Mouse (Mus musculus) CH12.LX (cell line): ENCODE results near the gene Klf8. TPM values are rescaled to one million over a fixed set of nuclear protein-coding genes. Genes with fewer than 3 reads are reported as not detected.
A peak's percentile ranks its signal among the peaks of the same experiment; 100 is the strongest.

Experiments used
- DNase-seq: peaks from one replicate; pipeline ENCODE4 v3.0.0-alpha.2; 2013; ENCODE audit errors: extremely low read depth
- H3K27ac ChIP-seq: 2 replicates; pipeline ENCODE4 v1.5.1; 2012; ENCODE audit warnings: low read depth, mild to moderate bottlenecking, control low read depth, moderate library complexity; ENCODE audit not compliant: insufficient read depth
- H3K27me3 ChIP-seq: replicated peaks from 2 replicates; pipeline ENCODE3; 2012; ENCODE audit warnings: inconsistent platforms
- H3K36me3 ChIP-seq, 2 experiments: replicated peaks in 1 of 2; 2 replicates each; pipeline versions ENCODE3 to v1.6.1; 2012; ENCODE audit warnings: inconsistent platforms in 1 of 2, low read length in 1 of 2, mild to moderate bottlenecking in 1 of 2, mixed read lengths in 1 of 2, moderate library complexity in 1 of 2; ENCODE audit not compliant: control insufficient read depth in 1 of 2, insufficient read depth in 1 of 2
- H3K4me1 ChIP-seq, 2 experiments: 2 replicates each; pipeline ENCODE4 v1.6.1; 2012; ENCODE audit warnings: inconsistent platforms in 1 of 2, moderate library complexity in 1 of 2; ENCODE audit not compliant: insufficient read depth in 2 of 2, control insufficient read depth in 1 of 2
- H3K4me2 ChIP-seq: 2 replicates; pipeline ENCODE4 v1.6.1; 2012; ENCODE audit warnings: low read depth, mild to moderate bottlenecking, control low read depth; ENCODE audit not compliant: poor library complexity, insufficient read depth, severe bottlenecking
- H3K4me3 ChIP-seq, 3 experiments: fragments of 150-350 bp in 1 of 3; sonication (generic) in 1 of 3; replicated peaks in 1 of 3; 2 replicates each; pipeline versions ENCODE3 to v1.5.1; 2011 to 2012; ENCODE audit warnings: low read depth in 2 of 3, low read length in 2 of 3, mild to moderate bottlenecking in 2 of 3, moderate library complexity in 2 of 3, control low read depth in 1 of 3, improper control_type of control experiment in 1 of 3, inconsistent platforms in 1 of 3, mixed read lengths in 1 of 3; ENCODE audit not compliant: poor library complexity in 1 of 3
- H3K79me2 ChIP-seq: replicated peaks from 2 replicates; pipeline ENCODE4 v1.6.1; 2012; ENCODE audit warnings: mild to moderate bottlenecking, moderate library complexity; ENCODE audit not compliant: control insufficient read depth, poor library complexity, insufficient read depth, severe bottlenecking; ENCODE audit errors: extremely low read depth
- H3K9ac ChIP-seq: 2 replicates; pipeline ENCODE4 v1.6.1; 2012; ENCODE audit warnings: low read depth, mild to moderate bottlenecking, control low read depth, moderate library complexity; ENCODE audit not compliant: insufficient read depth
- H3K9me3 ChIP-seq: replicated peaks from 2 replicates; pipeline ENCODE3; 2012; ENCODE audit warnings: low read length, inconsistent platforms, mixed read lengths
- CHD1 ChIP-seq: IDR thresholded peaks from 2 replicates; pipeline ENCODE4 v1.6.1; 2012; ENCODE audit warnings: low read depth, low read length, improper control_type of control experiment, inconsistent platforms
- CHD2 ChIP-seq: IDR thresholded peaks from 2 replicates; pipeline ENCODE4 v1.6.1; 2011; ENCODE audit warnings: low read length, improper control_type of control experiment
- CTCF ChIP-seq, 2 experiments: IDR thresholded peaks in 1 of 2; conservative IDR thresholded peaks in 1 of 2; 2 replicates each; pipeline ENCODE4 v1.5.1; 2011 to 2012; ENCODE audit warnings: low read depth in 2 of 2, low read length in 2 of 2, improper control_type of control experiment in 1 of 2, inconsistent platforms in 1 of 2, mild to moderate bottlenecking in 1 of 2, moderate library complexity in 1 of 2
- HCFC1 ChIP-seq: IDR thresholded peaks from 2 replicates; pipeline ENCODE4 v1.6.1; 2012; ENCODE audit warnings: low read depth, mild to moderate bottlenecking, inconsistent platforms, low read length, improper control_type of control experiment
- IRF4 ChIP-seq: IDR thresholded peaks from 2 replicates; pipeline ENCODE4 v1.6.1; 2014; ENCODE audit warnings: low read depth, mild to moderate bottlenecking, inconsistent platforms, low read length, improper control_type of control experiment
- JUN ChIP-seq: IDR thresholded peaks from 2 replicates; pipeline ENCODE4 v1.6.1; 2011; ENCODE audit warnings: low read depth, mild to moderate bottlenecking, low read length, improper control_type of control experiment, moderate library complexity; ENCODE audit not compliant: insufficient read depth
- JUND ChIP-seq: conservative IDR thresholded peaks from 2 replicates; pipeline ENCODE4 v1.6.1; 2011; ENCODE audit warnings: low read depth, low read length, improper control_type of control experiment
- MAFK ChIP-seq: IDR thresholded peaks from 2 replicates; pipeline ENCODE4 v1.6.1; 2011; ENCODE audit warnings: low read length, improper control_type of control experiment; ENCODE audit not compliant: insufficient replicate concordance
- MAX ChIP-seq: IDR thresholded peaks from 2 replicates; pipeline ENCODE4 v1.6.1; 2011; ENCODE audit warnings: low read length, improper control_type of control experiment
- MEF2A ChIP-seq: IDR thresholded peaks from 2 replicates; pipeline ENCODE4 v1.6.1; 2014; ENCODE audit warnings: low read depth, mild to moderate bottlenecking, inconsistent platforms, low read length, improper control_type of control experiment, borderline replicate concordance
- NELFE ChIP-seq: IDR thresholded peaks from 2 replicates; pipeline ENCODE4 v1.6.1; 2011; ENCODE audit warnings: low read depth, low read length, improper control_type of control experiment
- NRF1 ChIP-seq: IDR thresholded peaks from 2 replicates; pipeline ENCODE4 v1.6.1; 2014; ENCODE audit warnings: low read depth, mild to moderate bottlenecking, inconsistent platforms, low read length, improper control_type of control experiment, moderate library complexity
- PAX5 ChIP-seq: IDR thresholded peaks from 2 replicates; pipeline ENCODE4 v1.6.1; 2012; ENCODE audit warnings: low read length, inconsistent platforms, mixed read lengths
- POLR2AphosphoS2 ChIP-seq: IDR thresholded peaks from 2 replicates; pipeline ENCODE4 v1.6.1; 2011; ENCODE audit warnings: low read depth, low read length, improper control_type of control experiment
- RAD21 ChIP-seq: IDR thresholded peaks from 2 replicates; pipeline ENCODE4 v1.6.1; 2011; ENCODE audit warnings: low read depth, mild to moderate bottlenecking, low read length, improper control_type of control experiment, moderate library complexity
- SIN3A ChIP-seq: IDR thresholded peaks from 2 replicates; pipeline ENCODE4 v1.6.1; 2012; ENCODE audit warnings: low read length, improper control_type of control experiment, inconsistent platforms
- UBTF ChIP-seq: IDR thresholded peaks from 2 replicates; pipeline ENCODE4 v1.6.1; 2012; ENCODE audit warnings: low read depth, mild to moderate bottlenecking, inconsistent platforms, low read length, improper control_type of control experiment, moderate library complexity
- USF2 ChIP-seq: conservative IDR thresholded peaks from 2 replicates; pipeline ENCODE4 v1.6.1; 2011; ENCODE audit warnings: low read depth, low read length, improper control_type of control experiment
- ZC3H11A ChIP-seq: IDR thresholded peaks from 2 replicates; pipeline ENCODE4 v1.6.1; 2012; ENCODE audit warnings: low read depth, mild to moderate bottlenecking, inconsistent platforms, low read length, improper control_type of control experiment
- ZKSCAN1 ChIP-seq: IDR thresholded peaks from 2 replicates; pipeline ENCODE4 v1.6.1; 2012; ENCODE audit warnings: low read depth, inconsistent platforms, low read length, improper control_type of control experiment, borderline replicate concordance
- ZMIZ1 ChIP-seq: IDR thresholded peaks from 2 replicates; pipeline ENCODE4 v1.6.1; 2012; ENCODE audit warnings: low read depth, mild to moderate bottlenecking, inconsistent platforms, low read length, improper control_type of control experiment
- dilution Hi-C: fragments of 300-500 bp; cut with MboI; formaldehyde crosslinking; loops from 2 replicates; pipeline ENCODE4 v1.14.3; 2020; ENCODE audit warnings: low sequenced_read_pairs; ENCODE audit not compliant: extremely low pct_unique_long_range_greater_than_20kb, extremely low pct_ligation_motif_present
- in situ Hi-C: fragments of 300-500 bp; cut with MboI; formaldehyde crosslinking; loops from 3 replicates; pipeline ENCODE4 v1.14.3; 2019; ENCODE audit warnings: low sequenced_read_pairs, low pct_ligation_motif_present, low pct_unique_long_range_greater_than_20kb, mixed read lengths
- polyA plus RNA-seq: library from polyadenylated mRNA; unstranded; fragments of >175 nt; gene quantifications from 2 replicates; pipeline ENCODE4 v1.2.1, GENCODE M21; 2012; ENCODE audit warnings: low read depth; ENCODE audit not compliant: insufficient read length
- total RNA-seq, 2 experiments: library from RNA; depleted of rRNA; stranded (reverse); fragments of 300-350 nt in 1 of 2; fragments of >200 nt in 1 of 2; gene quantifications; 2 replicates each; pipeline ENCODE4 v1.2.3; 2012 to 2014

Gene Klf8
- total and polyA plus RNA-seq, 3 experiments = 0.13 to 1.0 (median 0.75) TPM

GRCm38 (mm10) chrX:153231240-153231639 is 6.0 kb upstream of the Klf8 start:
- no peak for TF ChIP-seq PAX5
- no peak for TF ChIP-seq MAX
- no peak for TF ChIP-seq SIN3A
- no peak for TF ChIP-seq ZC3H11A
- TF ChIP-seq HCFC1 = no peak
- no peak for TF ChIP-seq CTCF (conservative IDR thresholded peaks at IDR 0.05 in 1 of 2, IDR thresholded peaks at IDR 0.05 in 1 of 2; ENCODE audit: low read depth in 2 of 2, low read length in 2 of 2)
- TF ChIP-seq MAFK = no peak
- no peak for TF ChIP-seq CHD1
- no peak for TF ChIP-seq JUND
- no peak for TF ChIP-seq POLR2AphosphoS2
- no peak for TF ChIP-seq ZKSCAN1
- no peak for TF ChIP-seq NELFE
- TF ChIP-seq JUN = no peak
- TF ChIP-seq, all 38 proteins: peak for 0
- dilution Hi-C loops = no loop called here
- no peaks in the 10 kb centered on the region for H3K27me3 ChIP-seq
- no peak overlapping the region for H3K4me3 ChIP-seq
- H3K9ac ChIP-seq = no peak overlapping the region
- no peak overlapping the region for H3K4me2 ChIP-seq
- H3K36me3 ChIP-seq = no peaks in the 10 kb centered on the region
- no peaks in the 10 kb centered on the region for H3K4me1 ChIP-seq
- DNase-seq = no peak
- in situ Hi-C loops = no loop called here
- no peaks in the 10 kb centered on the region for H3K79me2 ChIP-seq
- H3K9me3 ChIP-seq = no peaks in the 10 kb centered on the region
- no peak overlapping the region for H3K27ac ChIP-seq

DNA sequence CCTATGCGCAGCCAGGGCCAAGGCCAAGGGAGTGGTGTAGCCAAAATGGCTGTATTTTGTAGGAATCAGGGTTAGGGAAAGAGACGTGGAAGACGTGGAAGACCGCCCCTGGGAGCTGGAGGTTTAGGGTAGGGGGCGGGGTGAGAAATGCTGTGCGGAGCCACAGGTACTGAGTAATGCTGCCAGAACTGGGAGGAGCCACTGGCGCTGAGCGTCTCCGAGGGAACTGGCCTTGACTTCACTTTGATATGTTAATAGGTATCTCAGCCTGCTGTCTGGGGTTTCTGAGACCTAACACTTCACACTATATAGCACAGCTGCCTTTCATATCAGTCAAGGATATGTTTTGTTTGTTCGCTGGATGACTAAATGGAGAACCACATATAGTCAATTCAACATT is 4.0 kb upstream of the Klf8 start:
- dilution Hi-C loops = no loop called here
- no peaks in the 10 kb centered on the region for H3K36me3 ChIP-seq
- no peak overlapping the region for H3K4me3 ChIP-seq
- H3K4me2 ChIP-seq = no peak overlapping the region
- TF ChIP-seq RAD21 = no peak
- TF ChIP-seq, all 38 proteins: peak for 0
- no peak overlapping the region for H3K27ac ChIP-seq
- H3K27me3 ChIP-seq = no peaks in the 10 kb centered on the region
- H3K79me2 ChIP-seq = no peaks in the 10 kb centered on the region
- H3K4me1 ChIP-seq = no peaks in the 10 kb centered on the region
- no peak for DNase-seq
- in situ Hi-C loops = no loop called here
- H3K9ac ChIP-seq = no peak overlapping the region
- no peaks in the 10 kb centered on the region for H3K9me3 ChIP-seq

GRCm38 (mm10) chrX:153237920-153238504 is 746 bp downstream of the Klf8 start:
- no peaks in the 10 kb centered on the region for H3K79me2 ChIP-seq
- H3K27ac ChIP-seq = no peak overlapping the region
- H3K36me3 ChIP-seq = no peaks in the 10 kb centered on the region
- in situ Hi-C loops = no loop called here
- H3K9ac ChIP-seq = no peak overlapping the region
- dilution Hi-C loops = no loop called here
- TF ChIP-seq USF2 = no peak
- TF ChIP-seq ZMIZ1 = no peak
- no peak for TF ChIP-seq CHD2
- TF ChIP-seq MEF2A = no peak
- no peak for TF ChIP-seq NRF1
- no peak for TF ChIP-seq IRF4
- TF ChIP-seq UBTF = no peak
- peak overlapping the region in 1 of 3 experiments; percentile 64 for H3K4me3 ChIP-seq
- H3K27me3 ChIP-seq = no peaks in the 10 kb centered on the region
- H3K9me3 ChIP-seq = no peaks in the 10 kb centered on the region
- DNase-seq = peak; percentile 25
- no peak overlapping the region for H3K4me2 ChIP-seq
- peaks cover 0 to 4% of the 10 kb centered on the region in 2 experiments; a peak in 1 of 4 replicates for H3K4me1 ChIP-seq
